Mouse (Mus musculus) MEL (cell line): ENCODE data around the gene Tcte1. TPM values are rescaled to one million over a fixed set of nuclear protein-coding genes. Genes with fewer than 3 reads are reported as not detected.
A peak's percentile ranks its signal among the peaks of the same experiment; 100 is the strongest.

Source experiments
- DNase-seq: peaks from one replicate; pipeline ENCODE4 v3.0.0; 2011; ENCODE audit warnings: low read depth, low spot score
- H3K27ac ChIP-seq: 2 replicates; pipeline ENCODE4 v1.5.1; 2012; ENCODE audit warnings: low read depth, mild to moderate bottlenecking, control low read depth, low read length, moderate library complexity; ENCODE audit not compliant: control insufficient read depth
- H3K27me3 ChIP-seq, 2 experiments: fragments of 150-350 bp in 1 of 2; sonication (generic) in 1 of 2; 2 replicates each; pipeline ENCODE4 v1.6.1; 2012; ENCODE audit warnings: low read length in 2 of 2, mild to moderate bottlenecking in 2 of 2, improper control_type of control experiment in 1 of 2, moderate library complexity in 1 of 2; ENCODE audit not compliant: insufficient read depth in 2 of 2, control insufficient read depth in 1 of 2
- H3K36me3 ChIP-seq, 2 experiments: 2 replicates each; pipeline ENCODE4 v1.6.1; 2012 to 2014; ENCODE audit warnings: low read length in 2 of 2, improper control_type of control experiment in 1 of 2, inconsistent platforms in 1 of 2, mild to moderate bottlenecking in 1 of 2; ENCODE audit not compliant: insufficient read depth in 2 of 2, control insufficient read depth in 1 of 2
- H3K4me1 ChIP-seq, 2 experiments: fragments of 150-350 bp in 1 of 2; sonication (generic) in 1 of 2; 2 replicates each; pipeline ENCODE4 v1.6.1; 2012; ENCODE audit warnings: low read length in 2 of 2, improper control_type of control experiment in 1 of 2, mild to moderate bottlenecking in 1 of 2; ENCODE audit not compliant: insufficient read depth in 2 of 2, control insufficient read depth in 1 of 2
- H3K4me3 ChIP-seq, 2 experiments: fragments of 150-350 bp in 1 of 2; sonication (generic) in 1 of 2; 2 replicates each; pipeline ENCODE4 v1.5.1; 2012; ENCODE audit warnings: low read depth in 2 of 2, low read length in 2 of 2, mild to moderate bottlenecking in 2 of 2, moderate library complexity in 2 of 2, control low read depth in 1 of 2, improper control_type of control experiment in 1 of 2; ENCODE audit not compliant: control insufficient read depth in 1 of 2, insufficient read depth in 1 of 2
- H3K79me2 ChIP-seq: 2 replicates; pipeline ENCODE4 v1.6.1; 2012; ENCODE audit warnings: mild to moderate bottlenecking, low read length, moderate library complexity; ENCODE audit not compliant: control insufficient read depth, poor library complexity, insufficient read depth
- H3K9ac ChIP-seq: 2 replicates; pipeline ENCODE4 v1.6.1; 2012; ENCODE audit warnings: low read depth, mild to moderate bottlenecking, control low read depth, low read length, moderate library complexity; ENCODE audit not compliant: control insufficient read depth, poor library complexity, severe bottlenecking
- H3K9me3 ChIP-seq: fragments of 150-350 bp; sonication (generic); replicated peaks from 2 replicates; pipeline ENCODE4 v1.6.1; 2012; ENCODE audit warnings: mild to moderate bottlenecking, low read length, improper control_type of control experiment, moderate library complexity; ENCODE audit not compliant: insufficient read depth
- EP300 ChIP-seq, 2 experiments: IDR thresholded peaks; 2 replicates each; pipeline ENCODE4 v1.6.1; 2011; ENCODE audit warnings: improper control_type of control experiment in 2 of 2, low read length in 2 of 2, low read depth in 1 of 2, mild to moderate bottlenecking in 1 of 2
- ETS1 ChIP-seq: IDR thresholded peaks from 2 replicates; pipeline ENCODE4 v1.6.1; 2012; ENCODE audit warnings: low read depth, mild to moderate bottlenecking, inconsistent platforms, low read length, improper control_type of control experiment, moderate library complexity
- GABPA ChIP-seq: IDR thresholded peaks from 2 replicates; pipeline ENCODE4 v1.6.1; 2012; ENCODE audit warnings: low read depth, mild to moderate bottlenecking, inconsistent platforms, low read length, improper control_type of control experiment, moderate library complexity
- GATA1 ChIP-seq: IDR thresholded peaks from 2 replicates; pipeline ENCODE4 v1.6.1; 2011; ENCODE audit warnings: low read depth, low read length, improper control_type of control experiment
- MYC ChIP-seq: IDR thresholded peaks from 2 replicates; pipeline ENCODE4 v1.6.1; 2011; ENCODE audit warnings: low read depth, mild to moderate bottlenecking, low read length, improper control_type of control experiment, moderate library complexity
- POLR2A ChIP-seq, 2 experiments: IDR thresholded peaks; 2 replicates each; pipeline ENCODE4 v1.6.1; 2011 to 2012; ENCODE audit warnings: low read length in 2 of 2, mild to moderate bottlenecking in 2 of 2, control low read depth in 1 of 2, improper control_type of control experiment in 1 of 2, low read depth in 1 of 2, moderate library complexity in 1 of 2; ENCODE audit not compliant: control insufficient read depth in 1 of 2, insufficient read depth in 1 of 2, poor library complexity in 1 of 2
- POLR2AphosphoS2 ChIP-seq: IDR thresholded peaks from 2 replicates; pipeline ENCODE4 v1.6.1; 2011; ENCODE audit warnings: low read length, improper control_type of control experiment
- RAD21 ChIP-seq: IDR thresholded peaks from 2 replicates; pipeline ENCODE4 v1.6.1; 2011; ENCODE audit warnings: mild to moderate bottlenecking, low read depth, low read length, improper control_type of control experiment
- RCOR1 ChIP-seq: IDR thresholded peaks from 2 replicates; pipeline ENCODE4 v1.6.1; 2012; ENCODE audit warnings: low read depth, mild to moderate bottlenecking, inconsistent platforms, low read length, improper control_type of control experiment
- SIN3A ChIP-seq: IDR thresholded peaks from 2 replicates; pipeline ENCODE4 v1.6.1; 2012; ENCODE audit warnings: low read length, improper control_type of control experiment, inconsistent platforms
- TBP ChIP-seq: IDR thresholded peaks from 2 replicates; pipeline ENCODE4 v1.8.0; 2011; ENCODE audit warnings: low read depth, low read length, improper control_type of control experiment
- USF2 ChIP-seq, 2 experiments: IDR thresholded peaks; 2 replicates each; pipeline ENCODE4 v1.6.1; 2011 to 2012; ENCODE audit warnings: improper control_type of control experiment in 2 of 2, low read length in 2 of 2, borderline replicate concordance in 1 of 2, inconsistent platforms in 1 of 2, low read depth in 1 of 2, mild to moderate bottlenecking in 1 of 2; ENCODE audit not compliant: insufficient read depth in 1 of 2
- ZC3H11A ChIP-seq: IDR thresholded peaks from 2 replicates; pipeline ENCODE4 v1.6.1; 2012; ENCODE audit warnings: low read depth, mild to moderate bottlenecking, inconsistent platforms, low read length, improper control_type of control experiment
- ZKSCAN1 ChIP-seq: IDR thresholded peaks from 2 replicates; pipeline ENCODE4 v1.6.1; 2012; ENCODE audit warnings: low read depth, mild to moderate bottlenecking, inconsistent platforms, low read length, improper control_type of control experiment, moderate library complexity
- polyA plus RNA-seq, 2 experiments: library from polyadenylated mRNA; stranded (reverse) in 1 of 2; unstranded in 1 of 2; fragments of >175 nt in 1 of 2; fragments of >200 nt in 1 of 2; gene quantifications; 2 replicates each; pipeline versions ENCODE4 v1.2.1 to v1.2.4; 2012; ENCODE audit warnings: low replicate concordance in 2 of 2, low read depth in 1 of 2; ENCODE audit not compliant: insufficient read length in 2 of 2, insufficient read depth in 1 of 2, missing spikeins in 1 of 2
- total RNA-seq: library from RNA; depleted of rRNA; stranded (reverse); fragments of 300-350 nt; gene quantifications from 2 replicates; pipeline ENCODE4 v1.2.3, GENCODE M21; 2012

The Tcte1 gene
- total and polyA plus RNA-seq, 3 experiments, result not detected

GRCm38 (mm10) chr17:45573780-45574123 lies 50.5 kb downstream of the Tcte1 start (continued):
- TF ChIP-seq USF2 (IDR thresholded peaks at IDR 0.05; ENCODE audit: borderline replicate concordance in 1 of 2, insufficient read depth in 1 of 2, low read depth in 1 of 2, low read length in 2 of 2), result no peak

GRCm38 (mm10) chr17:45574129-45574761 lies 51.0 kb downstream of the Tcte1 start:
- H3K36me3 ChIP-seq, result peaks cover 19 to 30% of the 10 kb centered on the region in 2 experiments
- TF ChIP-seq POLR2A (IDR thresholded peaks at IDR 0.05; ENCODE audit: control insufficient read depth in 1 of 2, insufficient read depth in 1 of 2, low read depth in 1 of 2, low read length in 2 of 2, poor library complexity in 1 of 2), result peak in 1 of 2 experiments; percentile 2; a peak in 1 of 4 replicates
- TF ChIP-seq GABPA, result no peak
- no peak for TF ChIP-seq MYC
- H3K4me1 ChIP-seq, result peaks cover 6 to 35% of the 10 kb centered on the region in 2 experiments
- no peaks in the 10 kb centered on the region for H3K9me3 ChIP-seq
- no peaks in the 10 kb centered on the region for H3K27me3 ChIP-seq
- H3K4me3 ChIP-seq, result peak overlapping the region; percentile 65 to 96
- peak overlapping the region; percentile 94 for H3K9ac ChIP-seq
- DNase-seq, result peak; percentile 82
- peaks cover 36% of the 10 kb centered on the region for H3K79me2 ChIP-seq
- peak overlapping the region; percentile 80 for H3K27ac ChIP-seq

- H3K27me3 ChIP-seq, result no peaks in the 10 kb centered on the region
- H3K9ac ChIP-seq, result no peak overlapping the region; the same call in 1 of the 2 replicates
- H3K4me3 ChIP-seq, result no peak overlapping the region
- H3K9me3 ChIP-seq, result no peaks in the 10 kb centered on the region
- no peak overlapping the region for H3K27ac ChIP-seq
- peaks cover 13 to 26% of the 10 kb centered on the region in 2 experiments for H3K36me3 ChIP-seq
- H3K4me1 ChIP-seq, result peaks cover 6 to 29% of the 10 kb centered on the region in 2 experiments
- DNase-seq, result no peak
- H3K79me2 ChIP-seq, result peaks cover 30% of the 10 kb centered on the region
- TF ChIP-seq ETS1 (no peak), RAD21 (no peak), POLR2A (IDR thresholded peaks at IDR 0.05; ENCODE audit: control insufficient read depth in 1 of 2, insufficient read depth in 1 of 2, low read depth in 1 of 2, low read length in 2 of 2, poor library complexity in 1 of 2) (no peak), ZC3H11A (no peak), TBP (no peak)
Observed at GRCm38 (mm10) chr17:45575123-45575897, 52.1 kb downstream of the Tcte1 start.

- Histone ChIP-seq H3K36me3 (peaks cover 0 to 21% of the 10 kb centered on the region in 2 experiments; a peak in 2 of 4 replicates), H3K9me3 (no peaks in the 10 kb centered on the region), H3K9ac (peak overlapping the region; percentile 48), H3K4me1 (peaks cover 13 to 32% of the 10 kb centered on the region in 2 experiments), H3K27me3 (no peaks in the 10 kb centered on the region), H3K79me2 (peaks cover 5% of the 10 kb centered on the region; the same call in 1 of the 2 replicates), H3K27ac (peak overlapping the region; percentile 59), H3K4me3 (peak overlapping the region in 1 of 2 experiments; percentile 31; a peak in 1 of 4 replicates)
- TF ChIP-seq GATA1 (0 out of 2 replicates have a peak, but pooled peaks have one; percentile 4), EP300 (IDR thresholded peaks at IDR 0.05; ENCODE audit: low read depth in 1 of 2, low read length in 2 of 2) (peak in 1 of 2 experiments; percentile 20; a peak in 2 of 4 replicates), MYC (0 out of 2 replicates have a peak, but pooled peaks have one; percentile 2), SIN3A (0 out of 2 replicates have a peak, but pooled peaks have one; percentile 18), RCOR1 (no peak), POLR2AphosphoS2 (no peak), ZKSCAN1 (no peak)
- peak; percentile 81 for DNase-seq
Observed at GRCm38 (mm10) chr17:45578242-45578641, 55.0 kb downstream of the Tcte1 start.
